Mouse (Mus musculus) large intestine, adult 2 months (tissue): ENCODE data around the gene Gm20388. TPM values are rescaled to one million over a fixed set of nuclear protein-coding genes. Genes with fewer than 3 reads are reported as not detected.

Experiments
- DNase-seq: peaks from one replicate; pipeline ENCODE4 v3.0.0-alpha.2; 2012; ENCODE audit warnings: low read depth, low spot score
- WGBS: fragments of 180-500 bp; shearing (Covaris S2); methylation state at CpG from one replicate; pipeline ENCODE4 v1.1.7; 2018; 5-methylcytosine and 5-hydroxymethylcytosine counted together
- polyA plus RNA-seq: library from polyadenylated mRNA; depleted of rRNA; stranded (reverse); fragments of >200 nt; gene quantifications from 2 replicates; pipeline ENCODE4 v1.2.3, GENCODE M21; 2012

Gm20388 gene
- polyA plus RNA-seq, 1 experiment, result 31.5 TPM

DNA sequence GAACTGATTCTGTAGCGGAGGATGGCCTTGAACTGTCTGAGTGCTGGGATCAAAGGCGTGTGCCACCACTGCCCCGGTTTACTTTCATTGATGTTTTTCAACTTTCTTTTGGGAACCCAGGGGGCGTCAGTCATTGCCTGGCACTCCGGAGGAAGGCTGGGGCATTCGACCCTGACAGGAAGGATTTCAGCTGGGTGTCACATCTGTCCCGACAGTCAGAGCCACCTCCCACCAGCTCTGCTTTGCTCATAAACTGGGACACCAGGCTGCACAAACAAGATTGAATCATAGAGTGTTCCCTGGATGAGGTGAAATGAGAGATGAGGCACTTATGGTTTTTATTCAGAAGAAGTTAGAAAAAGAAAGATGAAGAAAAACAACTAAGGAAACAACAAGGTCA is 41.6 kb downstream of the Gm20388 start:
- DNase-seq, result no peak
- WGBS, result 78% methylated on average over 7 of the region's 7 CpGs

DNA sequence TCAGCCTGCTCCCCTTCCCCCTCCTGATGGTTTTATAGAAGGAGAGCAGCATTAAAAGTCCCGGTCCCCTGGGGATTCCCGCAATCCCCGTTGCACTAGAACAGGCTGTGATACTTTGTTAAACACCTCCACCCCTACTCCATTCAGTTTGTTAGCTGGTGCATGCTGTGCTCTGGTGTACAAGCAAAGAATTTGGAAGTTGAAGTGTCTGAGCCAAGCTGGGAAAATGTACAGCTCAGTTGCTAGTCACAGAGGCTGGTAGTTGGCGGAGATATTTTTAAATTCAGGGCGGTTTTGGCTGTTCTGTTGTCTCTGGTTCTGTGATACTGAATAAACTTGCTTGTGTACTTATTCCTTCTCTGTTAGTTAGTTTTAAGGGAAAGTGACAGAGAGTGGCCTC is 42.1 kb downstream of the Gm20388 start:
- no peak for DNase-seq
- WGBS, result 67% methylated on average over 5 of the region's 5 CpGs

DNA sequence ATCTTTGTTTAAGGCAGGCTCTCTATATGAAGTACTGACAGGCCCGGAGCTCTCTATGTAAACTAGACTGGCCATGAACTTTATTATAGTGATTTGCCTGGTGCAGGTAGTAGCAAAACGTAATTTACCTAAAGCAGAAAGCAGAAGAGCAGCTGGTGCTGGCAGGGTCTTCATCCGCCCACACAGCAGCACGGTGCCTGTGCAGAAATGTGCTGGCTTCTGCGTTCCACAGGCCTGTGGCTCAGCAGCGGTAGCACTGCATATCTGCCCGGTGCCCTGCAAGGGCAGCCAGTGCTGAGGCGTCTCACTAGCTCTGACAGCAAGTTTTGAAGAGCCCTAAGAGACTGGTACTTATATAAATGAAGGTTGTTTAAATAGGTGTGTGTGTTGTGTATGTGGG is 44.7 kb downstream of the Gm20388 start:
- no peak for DNase-seq
- WGBS, result 89% methylated on average over 8 of the region's 8 CpGs

GRCm38 (mm10) chr8:119958076-119958475 is 47.4 kb downstream of the Gm20388 start:
- 90% methylated on average over 10 of the region's 10 CpGs for WGBS
- no peak for DNase-seq

DNA sequence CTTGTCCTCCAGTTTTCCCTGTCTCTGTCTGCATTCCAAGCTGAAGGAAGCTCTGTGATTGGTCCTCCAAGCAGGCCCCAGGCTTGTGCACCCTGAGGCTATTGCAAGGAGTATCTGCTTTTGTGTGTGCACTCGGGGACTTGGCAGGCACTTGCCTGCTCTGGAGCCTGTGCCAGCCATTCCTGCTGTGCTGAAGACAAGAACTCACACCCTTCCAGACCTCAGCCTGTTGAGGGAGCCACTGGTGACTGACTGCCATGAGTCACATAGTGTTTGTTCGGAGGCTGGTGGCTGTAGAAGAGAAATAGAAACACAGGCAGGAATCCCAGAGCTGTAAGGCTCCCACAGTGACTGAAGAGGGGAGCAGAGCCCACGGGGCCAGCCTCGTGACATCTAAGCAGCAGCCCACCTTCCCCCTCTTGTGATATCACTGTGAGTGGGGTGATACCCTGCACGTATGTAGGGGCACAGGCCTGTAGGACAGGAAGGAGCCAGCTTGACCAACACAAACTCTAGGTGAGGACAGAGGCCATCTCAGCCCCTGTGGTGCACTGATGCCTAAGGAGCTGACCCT is 50.0 kb downstream of the Gm20388 start:
- DNase-seq, result no peak
- WGBS, result 52% methylated on average over 5 of the region's 5 CpGs

- DNase-seq, result no peak
- WGBS, result 73% methylated on average over 4 of the region's 4 CpGs
These were observed 54.2 kb downstream of the Gm20388 start for GRCm38 (mm10) chr8:119964859-119965258.

DNA sequence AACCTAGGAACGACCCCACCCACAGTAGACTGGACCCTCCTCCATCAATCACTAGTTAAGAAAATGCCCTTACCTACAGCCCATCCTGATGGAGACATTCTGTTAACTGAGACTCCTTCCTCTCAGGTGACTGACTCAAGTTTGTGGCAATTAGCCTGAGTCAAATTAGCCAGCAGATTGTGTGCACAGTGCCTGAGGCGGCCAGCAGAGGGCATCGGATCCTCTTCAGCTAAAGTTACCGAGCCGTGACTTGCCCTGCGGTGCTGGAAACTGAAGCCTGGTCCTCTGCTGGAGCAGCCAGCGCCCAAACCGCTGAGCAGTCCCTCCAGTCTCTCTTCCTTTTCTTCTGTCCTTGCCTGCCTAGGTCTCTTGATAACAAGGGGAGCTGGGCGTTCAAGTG is 56.8 kb downstream of the Gm20388 start:
- DNase-seq, result no peak
- 92% methylated on average over 9 of the region's 9 CpGs for WGBS

DNA sequence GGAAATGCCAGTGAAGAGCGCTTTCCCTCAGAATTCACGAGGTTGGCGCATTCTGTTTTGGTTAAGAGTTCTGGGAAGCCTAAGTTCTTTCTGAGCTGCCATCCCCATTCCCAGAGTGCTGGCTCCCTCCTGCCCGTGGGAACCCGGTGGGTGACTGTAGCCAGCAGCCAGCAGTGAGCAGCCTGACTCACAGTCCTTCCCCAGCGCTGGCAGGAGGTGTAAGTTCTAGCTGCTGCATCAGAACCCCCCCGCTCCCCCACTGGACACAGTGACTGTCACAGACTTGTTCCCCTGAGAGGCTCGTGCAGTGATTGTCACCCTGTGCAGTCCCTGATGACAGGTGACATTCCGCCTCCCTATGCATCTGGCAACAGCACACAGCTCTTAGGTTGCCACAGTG is 59.5 kb downstream of the Gm20388 start:
- DNase-seq, result no peak
- 80% methylated on average over 9 of the region's 9 CpGs for WGBS

GRCm38 (mm10) chr8:119972558-119972957 is 61.9 kb downstream of the Gm20388 start:
- no peak for DNase-seq
- WGBS, result 67% methylated on average over 12 of the region's 12 CpGs

- no peak for DNase-seq
- WGBS, result 69% methylated on average over 11 of the region's 11 CpGs
These were observed 68.2 kb downstream of the Gm20388 start for GRCm38 (mm10) chr8:119978770-119979381.

- WGBS, result 64% methylated on average over 4 of the region's 4 CpGs
- DNase-seq, result no peak
These were observed 70.6 kb downstream of the Gm20388 start for GRCm38 (mm10) chr8:119981253-119981652.

DNA sequence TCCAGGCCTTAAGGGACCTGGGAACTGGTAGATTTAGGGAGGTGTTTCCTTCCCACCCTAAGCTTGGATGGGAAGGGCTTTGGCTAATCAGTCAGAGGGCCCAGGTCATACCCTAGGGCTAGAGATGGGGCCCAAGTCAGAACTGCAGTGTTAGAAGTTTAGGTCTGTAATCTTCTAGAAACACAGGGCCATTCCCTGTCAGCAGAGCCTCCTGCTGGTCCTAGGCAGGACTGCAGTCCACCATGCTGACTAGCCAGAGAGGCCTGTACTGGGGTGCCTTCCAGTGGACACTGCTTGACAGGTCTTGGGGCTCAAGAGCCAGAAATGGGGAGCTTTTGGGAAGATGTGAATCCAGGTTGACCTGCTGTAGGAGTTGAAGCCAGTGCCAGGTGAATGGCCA is 73.4 kb downstream of the Gm20388 start:
- no peak for DNase-seq

- no peak for DNase-seq
- WGBS, result 60% methylated on average over 5 of the region's 5 CpGs
These were observed 75.5 kb downstream of the Gm20388 start for GRCm38 (mm10) chr8:119986174-119986573.

DNA sequence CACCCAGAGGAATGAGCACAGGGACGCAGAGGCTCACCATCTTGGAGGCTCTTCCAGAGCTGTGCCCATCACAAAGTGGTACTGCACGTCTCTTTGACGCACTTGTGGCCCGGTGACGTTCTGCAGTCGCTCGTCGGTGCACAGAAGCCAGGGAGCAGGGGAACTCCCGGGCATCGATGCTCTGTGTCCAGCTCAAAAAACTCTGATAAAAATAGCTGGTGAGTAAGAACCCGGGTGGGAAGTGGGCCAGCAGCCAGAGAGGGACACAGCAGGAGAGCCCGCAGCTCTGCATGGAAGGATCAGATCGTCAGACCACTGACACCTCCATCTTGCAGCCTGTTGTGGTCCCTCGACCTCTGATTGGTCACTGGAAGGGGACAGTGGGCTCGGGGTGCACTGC is 77.4 kb downstream of the Gm20388 start:
- WGBS, result 57% methylated on average over 15 of the region's 15 CpGs

DNA sequence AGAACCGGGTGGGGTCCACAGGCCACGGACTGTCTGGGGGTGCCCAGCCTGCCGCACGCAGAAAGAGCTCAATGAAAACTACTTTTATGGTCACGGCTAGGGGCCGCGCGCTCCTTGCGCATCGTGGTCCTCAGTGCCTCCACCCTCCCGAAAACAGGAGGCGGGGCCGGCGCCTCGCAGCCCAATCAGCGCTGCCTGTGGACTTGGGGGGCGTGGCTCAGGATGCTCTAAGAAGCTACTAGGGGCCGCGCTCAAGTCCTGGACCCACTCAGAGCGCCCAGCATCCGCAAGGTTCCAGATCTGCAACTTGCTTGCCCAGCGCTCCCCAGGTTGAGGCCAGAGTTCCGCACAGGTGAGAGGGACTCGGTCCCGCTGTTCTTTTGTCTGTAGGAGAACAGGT is 81.6 kb downstream of the Gm20388 start, which contains the start of gene Crispld2:
Gene Crispld2, plus strand, starts transcription at position 190 of the 400 bp plus-strand sequence.
- WGBS, result 1% methylated on average over 25 of the region's 25 CpGs
- no peak for DNase-seq

More for the DNA sequence above, 77.4 kb downstream of the Gm20388 start:
- no peak for DNase-seq

- DNase-seq, result no peak
- 57% methylated on average over 7 of the region's 7 CpGs for WGBS
These were observed 83.5 kb downstream of the Gm20388 start for GRCm38 (mm10) chr8:119994114-119994513.

DNA sequence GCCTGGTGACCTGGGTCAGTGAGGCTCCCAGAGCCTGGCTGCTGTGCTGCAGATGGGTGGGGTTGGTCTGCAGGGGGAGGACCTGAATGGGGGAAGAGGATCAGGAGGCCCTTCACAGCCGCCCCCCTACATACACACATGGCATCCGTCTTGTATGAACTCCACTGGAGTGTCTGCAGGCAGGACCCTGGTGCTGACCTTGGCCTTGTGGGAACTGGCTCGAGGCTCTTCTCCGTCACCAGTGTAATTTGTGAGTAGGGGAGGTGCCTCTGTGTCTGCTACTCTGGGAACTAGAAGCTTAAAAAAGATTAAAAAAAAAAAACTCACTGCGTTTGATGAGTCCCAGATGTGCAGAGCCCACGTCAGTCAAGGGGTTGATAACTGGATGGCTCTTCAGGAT is 83.9 kb downstream of the Gm20388 start:
- 37% methylated on average over 6 of the region's 6 CpGs for WGBS

DNA sequence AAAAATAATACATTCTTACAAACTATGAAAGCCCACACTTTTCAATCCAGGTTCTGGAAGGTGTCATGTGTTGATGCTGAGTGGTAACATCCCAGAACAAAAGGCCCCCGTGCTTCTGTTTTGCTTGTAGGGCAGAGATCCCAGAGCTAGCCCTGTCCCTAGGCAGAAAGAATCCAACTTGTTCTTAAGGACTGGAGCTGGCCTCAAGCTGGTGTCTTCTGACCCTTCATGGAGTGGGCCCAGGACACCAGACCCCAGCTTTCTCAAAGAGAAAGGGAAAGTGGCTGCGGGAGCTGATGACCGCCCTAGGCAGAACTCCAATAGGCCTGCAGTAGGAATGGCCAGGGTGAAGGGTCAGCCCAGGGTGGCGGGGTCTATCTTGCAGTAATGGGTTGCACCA is 86.6 kb downstream of the Gm20388 start:
- no peak for DNase-seq
- WGBS, result 78% methylated on average over 4 of the region's 4 CpGs

More for the DNA sequence above, 83.9 kb downstream of the Gm20388 start:
- no peak for DNase-seq

DNA sequence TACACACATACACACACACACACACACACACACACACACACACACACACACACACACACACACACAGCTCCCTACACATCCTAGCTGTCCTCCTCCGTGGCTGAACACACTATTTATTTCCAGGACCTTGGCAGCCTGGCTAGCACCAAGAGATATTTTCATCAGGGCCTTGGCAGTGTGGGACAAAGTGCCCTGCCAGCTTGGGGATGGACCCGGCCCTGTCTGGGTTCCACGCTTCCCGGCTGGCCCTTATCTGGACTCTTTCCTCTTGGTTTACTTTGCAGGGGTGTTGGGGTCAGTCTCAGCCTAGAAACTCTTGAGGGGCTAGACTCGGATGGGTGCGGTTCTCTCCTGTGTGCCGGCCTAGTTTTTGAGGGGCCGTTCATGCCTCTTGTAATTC is 89.8 kb downstream of the Gm20388 start:
- no peak for DNase-seq
- 28% methylated on average over 8 of the region's 8 CpGs for WGBS

- 61% methylated on average over 7 of the region's 7 CpGs for WGBS
- no peak for DNase-seq
These were observed 91.1 kb downstream of the Gm20388 start for GRCm38 (mm10) chr8:120001712-120002111.

GRCm38 (mm10) chr8:120002348-120002747 is 91.7 kb downstream of the Gm20388 start:
- no peak for DNase-seq
- WGBS, result 49% methylated on average over 9 of the region's 9 CpGs
